Mouse (Mus musculus) midbrain, embryonic 14.5 days (tissue): ENCODE data around the gene Sbno2. TPM values are rescaled to one million over a fixed set of nuclear protein-coding genes. Genes with fewer than 3 reads are reported as not detected.

Experiments used
- ATAC-seq: fragments of 200-750 bp; cut with Nextera tagmentation; 2 replicates; pipeline ENCODE4 v1.8.0; 2017; ENCODE audit warnings: moderate number of reproducible peaks, moderate library complexity; ENCODE audit not compliant: low FRiP score, low TSS enrichment
- DNase-seq: peaks from one replicate; pipeline ENCODE4 v3.0.0-alpha.2; 2015
- H3K27ac ChIP-seq: fragments of 300-500 bp; sonication (generic); replicated peaks from 2 replicates; pipeline ENCODE4 v1.5.1; 2014; ENCODE audit warnings: mild to moderate bottlenecking, low read depth, low read length, moderate library complexity
- H3K27me3 ChIP-seq: fragments of 300-500 bp; sonication (generic); 2 replicates; pipeline ENCODE4 v1.6.1; 2014; ENCODE audit warnings: low read length, control low read depth, mixed read lengths; ENCODE audit not compliant: control insufficient read depth, insufficient read depth
- H3K36me3 ChIP-seq: fragments of 300-500 bp; sonication (generic); 2 replicates; pipeline ENCODE4 v1.6.1; 2014; ENCODE audit warnings: low read length, control low read depth; ENCODE audit not compliant: control insufficient read depth, insufficient read depth
- H3K4me1 ChIP-seq: fragments of 300-500 bp; sonication (generic); 2 replicates; pipeline ENCODE4 v1.6.1; 2014; ENCODE audit warnings: mild to moderate bottlenecking, antibody characterized with exemption, low read length, control low read depth; ENCODE audit not compliant: control insufficient read depth, insufficient read depth
- H3K4me2 ChIP-seq: fragments of 300-500 bp; sonication (generic); 2 replicates; pipeline ENCODE4 v1.6.1; 2014; ENCODE audit warnings: mild to moderate bottlenecking, low read length, moderate library complexity
- H3K4me3 ChIP-seq: fragments of 300-500 bp; sonication (generic); replicated peaks from 2 replicates; pipeline ENCODE4 v1.5.1; 2014; ENCODE audit warnings: low read depth, low read length
- H3K9ac ChIP-seq: fragments of 300-500 bp; sonication (generic); replicated peaks from 2 replicates; pipeline ENCODE4 v1.6.1; 2014; ENCODE audit warnings: mild to moderate bottlenecking, low read length, moderate library complexity
- H3K9me3 ChIP-seq: fragments of 300-500 bp; sonication (generic); 2 replicates; pipeline ENCODE4 v1.6.1; 2016; ENCODE audit warnings: low read length, control low read depth, mixed read lengths; ENCODE audit not compliant: control insufficient read depth
- WGBS: fragments of 180-500 bp; shearing (Covaris S2); extraction: QIAGEN DNeasy Blood & Tissue Kit; methylation state at CpG from one replicate; pipeline ENCODE4 v1.1.7; 2014; 5-methylcytosine and 5-hydroxymethylcytosine counted together
- polyA plus RNA-seq: library from polyadenylated mRNA; unstranded; fragments of >200 nt; fragmentation: Nextera tagmentation; extraction: Ambion mirVana; gene quantifications from 2 replicates; pipeline ENCODE4 v1.2.1, GENCODE M21; 2014

The Sbno2 gene
- polyA plus RNA-seq, 1 experiment from 2014 or later = 13.2 TPM

DNA sequence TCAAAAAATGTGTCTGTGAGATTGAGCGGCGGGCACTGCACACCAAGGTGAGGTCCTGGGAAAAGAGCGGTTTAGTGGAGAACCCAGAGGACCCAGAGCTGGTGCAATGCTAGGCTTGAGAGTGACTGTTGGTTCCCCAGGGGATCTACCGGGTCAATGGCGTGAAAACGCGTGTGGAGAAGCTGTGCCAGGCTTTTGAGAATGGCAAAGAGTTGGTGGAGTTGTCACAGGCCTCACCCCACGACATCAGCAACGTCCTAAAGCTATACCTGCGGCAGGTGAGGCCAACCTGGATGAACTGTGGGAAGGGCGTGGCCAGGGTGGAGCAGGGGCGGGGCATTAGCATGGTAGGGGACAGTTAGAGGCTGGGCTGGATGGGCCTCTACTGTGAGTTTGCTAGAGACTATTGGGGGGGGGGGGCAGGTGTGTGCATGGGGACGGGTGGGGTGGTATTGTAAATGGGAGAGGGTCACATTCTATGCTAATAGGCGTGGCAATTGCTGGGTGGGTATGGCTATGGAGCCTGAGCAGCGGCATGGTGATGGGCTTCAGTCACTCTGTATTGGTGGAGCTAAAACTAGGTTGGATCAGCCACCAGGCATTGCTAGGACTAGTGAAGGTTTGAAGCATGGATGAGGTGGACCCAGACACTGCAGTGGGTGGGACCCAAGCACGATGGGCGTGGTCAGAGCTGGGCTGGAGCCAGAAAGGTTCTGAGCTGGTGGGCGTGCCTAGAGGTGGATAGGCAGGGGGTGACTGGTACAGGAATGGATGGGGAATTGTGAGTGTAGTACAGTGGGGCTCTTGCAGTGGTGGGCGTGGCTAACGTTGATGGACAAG is 77.5 kb downstream of the Sbno2 start:
- no peak overlapping the region for H3K4me3 ChIP-seq
- DNase-seq = no peak
- H3K27me3 ChIP-seq = no peaks in the 10 kb centered on the region
- 78% methylated on average over 20 of the region's 20 CpGs for WGBS
- no peaks in the 10 kb centered on the region for H3K36me3 ChIP-seq
- 0 out of 2 replicates have a peak, but pooled peaks have one; percentile 17 for ATAC-seq
- H3K9me3 ChIP-seq = no peaks in the 10 kb centered on the region
- no peaks in the 10 kb centered on the region for H3K4me1 ChIP-seq
- no peak overlapping the region for H3K4me2 ChIP-seq
- H3K27ac ChIP-seq = no peak overlapping the region
- no peak overlapping the region for H3K9ac ChIP-seq

DNA sequence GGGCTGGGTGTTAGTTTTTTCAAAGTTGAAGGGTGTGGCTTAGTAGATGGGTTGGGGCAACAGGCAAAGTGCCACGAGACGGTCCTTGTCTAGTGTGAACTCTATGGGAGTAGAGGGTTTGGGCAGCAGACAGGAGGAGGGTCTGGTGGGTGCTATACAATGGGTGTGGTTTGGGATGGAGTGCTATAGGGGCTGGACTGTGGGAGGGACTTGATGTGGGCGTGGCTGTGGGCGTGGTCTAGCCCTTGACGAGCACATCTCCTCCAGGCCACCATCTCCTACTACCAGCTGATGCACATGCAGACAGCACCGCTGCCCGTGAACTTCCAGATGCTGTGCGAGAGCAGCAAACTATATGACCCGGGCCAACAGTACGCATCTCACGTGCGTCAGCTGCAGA is 79.5 kb downstream of the Sbno2 start:
- no peaks in the 10 kb centered on the region for H3K36me3 ChIP-seq
- 66% methylated on average over 12 of the region's 12 CpGs for WGBS
- no peak overlapping the region for H3K4me2 ChIP-seq
- no peak overlapping the region for H3K4me3 ChIP-seq
- H3K27me3 ChIP-seq = no peaks in the 10 kb centered on the region
- DNase-seq = no peak
- H3K9ac ChIP-seq = no peak overlapping the region
- H3K4me1 ChIP-seq = no peaks in the 10 kb centered on the region
- H3K27ac ChIP-seq = no peak overlapping the region
- no peak for ATAC-seq
- H3K9me3 ChIP-seq = no peaks in the 10 kb centered on the region

DNA sequence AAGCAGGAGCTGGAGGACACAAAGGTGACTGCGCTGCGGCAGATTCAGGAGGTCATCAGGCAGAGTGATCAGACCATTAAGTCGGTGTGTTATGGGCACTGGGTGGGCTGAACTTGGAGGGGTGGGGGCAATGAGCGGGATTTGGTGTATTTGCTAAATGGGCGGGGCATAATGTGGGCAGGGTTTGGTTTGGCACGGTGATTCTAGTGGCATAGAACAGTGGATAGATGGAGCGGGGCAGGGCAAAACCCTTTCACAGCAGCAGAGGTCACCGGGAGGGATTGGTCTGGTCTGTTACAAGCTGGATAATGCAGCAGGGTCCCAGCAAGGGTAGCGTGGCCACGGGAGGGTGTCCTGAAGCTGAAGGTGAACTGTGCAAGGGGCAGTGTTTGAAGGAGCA is 79.9 kb downstream of the Sbno2 start:
- no peaks in the 10 kb centered on the region for H3K4me1 ChIP-seq
- H3K4me3 ChIP-seq = no peak overlapping the region
- ATAC-seq = no peak
- WGBS = 77% methylated on average over 10 of the region's 10 CpGs
- no peak overlapping the region for H3K9ac ChIP-seq
- DNase-seq = no peak
- H3K36me3 ChIP-seq = no peaks in the 10 kb centered on the region
- H3K4me2 ChIP-seq = no peak overlapping the region
- no peaks in the 10 kb centered on the region for H3K27me3 ChIP-seq
- no peak overlapping the region for H3K27ac ChIP-seq
- no peaks in the 10 kb centered on the region for H3K9me3 ChIP-seq

DNA sequence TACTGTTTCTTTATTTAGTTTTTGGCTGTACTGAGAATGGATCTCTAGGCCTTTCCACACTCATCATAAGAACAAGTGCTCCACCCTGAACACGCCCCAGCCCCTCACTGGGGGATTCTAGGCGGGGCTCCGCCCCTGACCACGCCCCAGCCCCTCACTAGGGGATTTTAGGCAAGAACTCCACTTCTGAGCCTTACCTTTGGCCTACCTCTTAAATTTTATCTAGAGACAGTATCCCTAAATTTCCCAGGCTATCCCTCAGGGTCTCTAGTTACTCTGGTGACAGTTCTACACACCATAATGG is 80.4 kb downstream of the Sbno2 start:
- H3K27ac ChIP-seq = no peak overlapping the region
- H3K4me3 ChIP-seq = no peak overlapping the region
- no peak overlapping the region for H3K4me2 ChIP-seq
- H3K4me1 ChIP-seq = no peaks in the 10 kb centered on the region
- no peak for DNase-seq
- no peaks in the 10 kb centered on the region; the same call in 1 of the 2 replicates for H3K27me3 ChIP-seq
- no peak for ATAC-seq
- H3K9me3 ChIP-seq = no peaks in the 10 kb centered on the region
- no peaks in the 10 kb centered on the region for H3K36me3 ChIP-seq
- no peak overlapping the region for H3K9ac ChIP-seq
- WGBS = 64% methylated on average over 4 of the region's 4 CpGs

- H3K4me1 ChIP-seq = no peaks in the 10 kb centered on the region
- H3K4me2 ChIP-seq = no peak overlapping the region
- H3K27ac ChIP-seq = no peak overlapping the region
- H3K9me3 ChIP-seq = no peaks in the 10 kb centered on the region
- no peak overlapping the region for H3K4me3 ChIP-seq
- DNase-seq = no peak
- no peaks in the 10 kb centered on the region for H3K36me3 ChIP-seq
- peaks cover 5% of the 10 kb centered on the region; the same call in 1 of the 2 replicates for H3K27me3 ChIP-seq
- no peak overlapping the region for H3K9ac ChIP-seq
- no peak for ATAC-seq
- 79% methylated on average over 15 of the region's 15 CpGs for WGBS
Measured at GRCm38 (mm10) chr10:80024229-80025043, 80.9 kb downstream of the Sbno2 start.

DNA sequence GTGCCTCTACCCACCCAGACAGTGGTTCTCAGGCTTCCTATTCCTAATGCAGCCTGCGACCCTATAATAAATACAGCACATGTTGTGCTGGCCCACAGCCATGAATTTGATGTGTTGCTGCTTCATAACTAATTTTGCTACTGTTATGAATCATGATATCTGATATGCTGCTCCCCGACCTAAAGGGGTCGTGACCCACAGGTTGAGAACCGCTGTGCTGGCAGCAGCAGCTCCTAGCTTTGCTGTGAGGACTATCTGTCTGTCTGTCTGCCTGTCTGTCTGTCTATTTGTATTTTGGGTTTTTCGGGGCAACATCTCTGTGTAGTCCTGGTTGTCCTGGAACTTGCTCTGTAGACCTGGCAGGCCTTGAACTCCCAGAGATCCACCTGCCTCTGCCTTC is 81.6 kb downstream of the Sbno2 start:
- H3K4me3 ChIP-seq = no peak overlapping the region
- H3K27me3 ChIP-seq = peaks cover 10% of the 10 kb centered on the region; the same call in 1 of the 2 replicates
- H3K27ac ChIP-seq = no peak overlapping the region
- no peaks in the 10 kb centered on the region for H3K36me3 ChIP-seq
- H3K9ac ChIP-seq = no peak overlapping the region
- DNase-seq = no peak
- no peak overlapping the region for H3K4me2 ChIP-seq
- no peaks in the 10 kb centered on the region for H3K9me3 ChIP-seq
- ATAC-seq = no peak
- 0 out of 2 replicates have a peak, but pooled peaks cover 2% of the 10 kb centered on the region for H3K4me1 ChIP-seq
- 89% methylated on average over 5 of the region's 5 CpGs for WGBS

GRCm38 (mm10) chr10:80022806-80023205 is 82.6 kb downstream of the Sbno2 start:
- ATAC-seq = no peak
- Histone ChIP-seq H3K4me1 (0 out of 2 replicates have a peak, but pooled peaks cover 2% of the 10 kb centered on the region), H3K27me3 (peaks cover 10% of the 10 kb centered on the region; the same call in 1 of the 2 replicates), H3K9me3 (no peaks in the 10 kb centered on the region), H3K27ac (no peak overlapping the region), H3K36me3 (no peaks in the 10 kb centered on the region), H3K9ac (no peak overlapping the region), H3K4me3 (no peak overlapping the region), H3K4me2 (no peak overlapping the region)
- WGBS = 89% methylated on average over 8 of the region's 8 CpGs
- no peak for DNase-seq

DNA sequence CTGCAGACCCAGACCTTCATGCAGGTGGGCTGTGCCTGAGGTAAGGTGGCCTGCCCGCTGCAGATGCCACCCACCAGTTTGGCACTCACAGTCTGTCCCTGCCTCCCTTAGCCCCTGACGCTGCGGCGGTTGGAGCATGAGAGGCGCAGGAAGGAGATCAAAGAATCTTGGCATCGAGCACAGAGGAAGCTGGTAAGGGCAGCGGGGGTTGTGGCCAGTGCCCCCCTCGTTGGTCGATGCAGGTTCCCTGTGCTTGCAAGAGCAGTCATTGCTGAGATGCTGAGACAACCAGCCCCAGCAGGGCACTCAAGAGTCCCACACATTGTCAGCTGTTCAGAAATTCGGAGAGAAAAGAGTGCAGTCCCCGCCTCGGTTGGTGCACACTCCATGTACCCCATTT is 83.2 kb downstream of the Sbno2 start:
- Histone ChIP-seq H3K36me3 (no peaks in the 10 kb centered on the region), H3K27me3 (peaks cover 10% of the 10 kb centered on the region; the same call in 1 of the 2 replicates), H3K4me3 (no peak overlapping the region), H3K27ac (no peak overlapping the region), H3K4me1 (0 out of 2 replicates have a peak, but pooled peaks cover 2% of the 10 kb centered on the region), H3K9ac (no peak overlapping the region), H3K9me3 (no peaks in the 10 kb centered on the region), H3K4me2 (no peak overlapping the region)
- ATAC-seq (no peak), DNase-seq (no peak)
- 89% methylated on average over 12 of the region's 12 CpGs for WGBS
